Mouse (Mus musculus) layer of hippocampus, postnatal 14 days (tissue): Measurements from ENCODE around the gene Anapc11. TPM values are rescaled to one million over a fixed set of nuclear protein-coding genes. Genes with fewer than 3 reads are reported as not detected.

ENCODE experiments used
- DNase-seq, 2 experiments: peaks; one replicate each; pipeline ENCODE4 v3.0.0; 2021 to 2022; ENCODE audit warnings: low spot score in 2 of 2, mixed read lengths in 1 of 2
- microRNA-seq, 2 experiments: library from miRNA; unstranded; fragments of <30 nt; microRNA quantifications; one replicate each; pipeline ENCODE4 v1.2.0; 2021
- total RNA-seq, 2 experiments: library from RNA; stranded (reverse); gene quantifications; 2 replicates each; pipeline ENCODE4 v1.2.3; 2021

The Anapc11 gene
- total RNA-seq, 2 experiments from 2014 or later: 88.0 to 96.5 TPM

DNA sequence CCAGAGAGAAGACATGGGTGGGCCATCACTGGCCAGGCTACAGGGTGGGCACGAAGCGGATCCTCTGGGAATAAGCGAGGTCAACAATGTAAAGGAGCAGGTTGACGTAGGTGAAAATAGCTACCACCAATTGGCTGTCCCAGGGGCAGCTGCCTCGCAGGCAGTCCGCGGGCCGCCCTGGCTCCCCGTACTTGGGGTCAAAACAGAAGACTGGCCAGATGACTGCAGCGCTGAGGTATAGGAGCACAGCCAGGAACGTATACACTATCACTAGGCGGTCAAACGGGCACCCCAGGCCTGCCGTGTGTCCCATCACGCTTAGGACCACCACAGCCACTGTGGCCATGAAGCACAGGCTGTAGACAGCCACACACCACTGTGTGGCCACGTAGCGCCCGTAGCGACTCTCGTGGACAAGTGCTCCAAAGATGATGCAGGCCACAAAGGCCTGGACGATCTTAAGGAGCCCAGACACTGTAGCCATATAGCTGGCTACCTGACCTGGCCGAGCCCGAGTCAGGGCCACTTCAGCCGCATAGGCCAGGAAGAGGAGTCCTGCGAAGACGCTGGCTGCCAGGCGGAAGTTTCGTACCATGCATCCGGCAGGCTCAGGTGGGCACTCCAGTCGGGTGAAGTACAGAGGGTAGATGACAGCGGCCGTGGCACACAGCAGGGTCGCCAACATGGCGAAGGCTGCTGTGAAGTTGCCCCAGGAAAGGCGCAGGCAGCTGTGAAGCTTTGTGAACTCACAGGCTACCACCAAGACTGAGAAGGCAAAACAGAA lies 49.0 kb downstream of the Anapc11 start:
- DNase-seq: no peak

GRCm38 (mm10) chr11:120648001-120648476 lies 49.8 kb downstream of the Anapc11 start, which contains the start of gene Myadml2:
Gene Myadml2 (minus strand): TSS chr11:120648158.
- DNase-seq: no peak

- no peak for DNase-seq
These were observed 53.7 kb downstream of the Anapc11 start for GRCm38 (mm10) chr11:120651872-120652271.

GRCm38 (mm10) chr11:120654741-120655140 lies 56.5 kb downstream of the Anapc11 start:
- DNase-seq: no peak

- DNase-seq: no peak
These were observed 59.1 kb downstream of the Anapc11 start for GRCm38 (mm10) chr11:120657301-120657700.

Small RNA genes within 50 kb of the gene (microRNA-seq; reads per million reads assigned to microRNA genes)
- 0.23 to 0.85 reads per million in 2 experiments for gene Mir6936

Other genes with a start within 250 kb of the Anapc11 start
- gene Actg1, start 249.9 kb upstream of the Anapc11 start, total RNA-seq: 1,000 to 10,000 TPM; 1,835 to 1,925 TPM
- gene Fscn2, start 236.9 kb upstream of the Anapc11 start, total RNA-seq: under 1 TPM; 0.48 to 0.67 TPM
- 10 to 100 TPM; 31.9 to 38.1 TPM for gene Faap100, start 219.7 kb upstream of the Anapc11 start, total RNA-seq
- 10 to 100 TPM; 64.4 to 65.6 TPM for gene Nploc4, start 160.7 kb upstream of the Anapc11 start, total RNA-seq
- gene Tspan10, start 155.8 kb upstream of the Anapc11 start, total RNA-seq: 1 to 10 TPM in 1 of 2 experiments, not detected in 1; 1.4 TPM
- under 1 TPM in 1 of 2 experiments, not detected in 1; 0.43 TPM for gene Pde6g, start 144.9 kb upstream of the Anapc11 start, total RNA-seq
- 10 to 100 TPM; 14.5 to 15.9 TPM for gene Oxld1, start 140.4 kb upstream of the Anapc11 start, total RNA-seq
- 10 to 100 TPM; 22.5 to 22.7 TPM for gene Ccdc137, start 140.3 kb upstream of the Anapc11 start, total RNA-seq
- gene Arl16, start 130.8 kb upstream of the Anapc11 start, total RNA-seq: 10 to 100 TPM; 56.7 to 61.6 TPM
- 10 to 100 TPM; 71.3 to 73.5 TPM for gene Mrpl12, start 113.8 kb upstream of the Anapc11 start, total RNA-seq
- gene Slc25a10, start 106.6 kb upstream of the Anapc11 start, total RNA-seq: 10 to 100 TPM; 25.6 to 27.2 TPM
- under 1 TPM; 0.28 to 0.36 TPM for gene Gcgr, start 67.7 kb upstream of the Anapc11 start, total RNA-seq
- gene Mcrip1, start 48.7 kb upstream of the Anapc11 start, total RNA-seq: 10 to 100 TPM; 86.1 to 89.0 TPM
- gene Ppp1r27, start 47.3 kb upstream of the Anapc11 start, total RNA-seq: not detected
- 100 to 1,000 TPM; 142 to 157 TPM for gene P4hb, start 25.2 kb upstream of the Anapc11 start, total RNA-seq
- 100 to 1,000 TPM; 366 to 384 TPM for gene Arhgdia, start 16.8 kb upstream of the Anapc11 start, total RNA-seq
- 10 to 100 TPM; 69.3 to 77.0 TPM for gene Alyref, start 56 bp upstream of the Anapc11 start, total RNA-seq
- 1 to 10 TPM; 2.3 to 2.7 TPM for gene Npb, start 10.1 kb downstream of the Anapc11 start, total RNA-seq
- 100 to 1,000 TPM; 150 TPM for gene Pcyt2, start 19.5 kb downstream of the Anapc11 start, total RNA-seq
- gene Sirt7, start 26.8 kb downstream of the Anapc11 start, total RNA-seq: 10 to 100 TPM; 35.0 to 35.4 TPM
- 10 to 100 TPM; 85.5 to 89.8 TPM for gene Mafg, start 35.2 kb downstream of the Anapc11 start, total RNA-seq
- 1 to 10 TPM; 4.7 to 5.1 TPM for gene Pycr1, start 45.3 kb downstream of the Anapc11 start, total RNA-seq
- 1 to 10 TPM; 3.0 to 3.5 TPM for gene Myadml2, start 49.7 kb downstream of the Anapc11 start, total RNA-seq
- 10 to 100 TPM in 1 of 2 experiments, 1 to 10 TPM in 1; 7.9 to 10.2 TPM for gene Notum, start 62.8 kb downstream of the Anapc11 start, total RNA-seq
- 10 to 100 TPM; 54.2 to 58.9 TPM for gene Aspscr1, start 74.6 kb downstream of the Anapc11 start, total RNA-seq
- 10 to 100 TPM; 26.8 to 28.9 TPM for gene Cenpx, start 115.3 kb downstream of the Anapc11 start, total RNA-seq
- gene Lrrc45, start 115.5 kb downstream of the Anapc11 start, total RNA-seq: 10 to 100 TPM; 56.0 to 58.2 TPM
- 10 to 100 TPM; 83.9 to 98.6 TPM for gene Rac3, start 123.0 kb downstream of the Anapc11 start, total RNA-seq
- 10 to 100 TPM; 10.4 to 12.0 TPM for gene Dcxr, start 128.9 kb downstream of the Anapc11 start, total RNA-seq
- gene Cbr2, start 133.7 kb downstream of the Anapc11 start, total RNA-seq: 1 to 10 TPM; 2.1 to 2.2 TPM
- 10 to 100 TPM; 16.1 to 21.9 TPM for gene Hmga1b, start 164.4 kb downstream of the Anapc11 start, total RNA-seq
- 10 to 100 TPM; 79.0 to 81.2 TPM for gene Rfng, start 185.8 kb downstream of the Anapc11 start, total RNA-seq
- gene Gps1, start 185.9 kb downstream of the Anapc11 start, total RNA-seq: 100 to 1,000 TPM; 137 to 138 TPM
- gene Dus1l, start 198.0 kb downstream of the Anapc11 start, total RNA-seq: 10 to 100 TPM; 40.1 to 45.5 TPM
- gene Fasn, start 226.1 kb downstream of the Anapc11 start, total RNA-seq: 100 to 1,000 TPM; 223 to 257 TPM